Mouse (Mus musculus) urinary bladder, postnatal 14 days (tissue): ENCODE results near the gene P2rx3.

ENCODE experiments used
- DNase-seq: peaks from one replicate; pipeline ENCODE4 v3.0.0; 2021; ENCODE audit warnings: low spot score

P2rx3 gene

DNA sequence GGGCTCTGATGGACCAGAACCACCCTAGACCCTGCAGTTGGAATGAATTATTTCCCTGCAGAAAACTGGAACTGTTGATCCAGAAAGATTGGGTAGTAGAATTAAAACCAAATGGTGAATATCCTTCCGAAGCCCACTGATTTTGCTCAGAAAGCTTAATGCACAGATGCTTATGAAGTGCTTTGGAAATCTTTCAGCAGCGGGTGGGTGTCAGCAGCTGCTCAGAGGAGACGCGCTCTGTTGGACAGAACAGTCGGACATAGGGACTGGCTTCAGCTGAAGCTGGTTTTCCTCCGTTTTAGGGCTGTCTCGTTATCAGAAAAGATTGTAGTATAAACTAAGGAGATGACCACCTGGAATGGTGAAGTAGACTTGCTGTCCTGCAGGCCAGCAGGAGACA is 6.4 kb upstream of the P2rx3 start:
- DNase-seq = no peak

DNA sequence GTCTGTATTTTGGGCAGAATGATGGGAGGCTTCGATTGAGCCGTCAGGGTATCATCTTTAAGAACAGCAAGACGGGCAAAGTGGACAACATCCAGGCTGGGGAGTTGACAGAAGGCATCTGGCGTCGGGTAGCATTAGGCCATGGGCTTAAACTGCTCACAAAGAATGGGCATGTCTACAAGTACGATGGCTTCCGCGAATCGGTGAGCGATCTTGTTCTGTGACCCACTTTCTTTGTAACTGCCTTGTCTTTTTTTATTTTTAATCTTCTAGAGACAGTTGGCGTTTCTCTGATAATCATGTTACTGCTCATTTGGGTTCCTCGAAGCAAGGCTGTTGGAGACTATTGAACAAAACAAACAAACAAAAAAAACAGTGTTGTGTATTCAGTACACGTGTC is 1.1 kb upstream of the P2rx3 start:
- DNase-seq = no peak

DNA sequence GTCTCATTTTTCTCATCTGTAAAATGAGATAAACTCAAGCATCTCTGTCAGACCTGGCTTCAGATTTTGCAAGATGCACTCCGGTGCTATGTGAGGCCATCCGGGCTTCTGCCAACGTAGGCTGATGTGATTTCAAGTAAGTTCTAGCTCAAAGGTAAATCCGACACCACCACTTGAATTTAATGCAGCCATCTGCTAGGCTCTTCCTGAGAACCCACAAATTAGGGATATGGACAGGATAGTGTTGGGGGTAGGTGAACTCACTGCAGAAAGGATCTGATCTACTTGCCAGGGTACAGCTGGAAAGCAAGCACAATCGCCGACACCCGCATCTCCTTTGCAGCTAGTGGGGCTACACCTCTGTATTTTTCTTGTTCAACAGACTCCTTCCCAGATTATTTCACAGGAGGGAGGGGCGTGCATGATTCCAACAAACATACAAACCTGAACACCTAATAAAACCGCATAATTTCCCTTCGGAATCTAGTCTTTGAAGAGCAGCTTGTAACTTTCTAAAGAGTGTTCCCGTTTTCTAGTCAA is 685 bp downstream of the P2rx3 start:
- DNase-seq = no peak

DNA sequence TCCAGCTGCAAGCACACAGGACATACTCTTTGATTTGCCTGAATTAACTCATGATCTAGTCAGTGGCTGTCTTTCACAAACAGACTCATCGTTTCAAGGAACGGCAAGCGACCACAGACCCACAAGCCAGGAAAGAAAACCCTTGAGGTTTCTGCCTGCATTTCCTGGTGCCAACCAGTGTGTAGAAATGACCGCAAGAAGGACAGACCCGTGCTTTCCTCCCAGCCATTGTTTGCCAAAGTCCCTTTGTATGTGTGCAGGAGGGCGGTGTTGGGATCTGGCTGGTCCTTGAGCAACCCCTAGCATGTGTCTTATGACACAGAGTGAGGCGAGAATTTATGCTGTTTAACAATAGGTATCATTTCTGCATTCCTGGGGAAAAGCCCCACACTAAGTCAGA is 3.1 kb downstream of the P2rx3 start:
- DNase-seq = no peak

DNA sequence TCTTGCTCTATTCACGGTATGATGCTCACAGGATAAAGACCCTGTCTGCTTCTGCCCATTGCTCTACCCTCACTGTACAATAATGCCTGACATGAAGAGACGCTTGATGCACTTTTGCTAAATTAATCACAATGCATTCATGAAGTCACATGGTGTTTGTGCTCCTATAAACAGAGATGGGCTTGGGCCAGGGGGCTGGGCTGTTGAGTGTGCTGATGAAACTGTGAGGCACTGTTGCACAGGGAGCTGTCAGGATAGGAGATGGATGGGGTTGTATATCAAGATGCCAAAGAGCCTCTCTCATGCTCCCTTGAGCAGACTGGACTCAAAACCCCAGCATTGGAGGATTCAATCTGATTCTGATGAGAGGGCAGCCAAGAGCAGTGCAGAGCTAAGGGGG is 4.1 kb downstream of the P2rx3 start:
- DNase-seq = no peak

DNA sequence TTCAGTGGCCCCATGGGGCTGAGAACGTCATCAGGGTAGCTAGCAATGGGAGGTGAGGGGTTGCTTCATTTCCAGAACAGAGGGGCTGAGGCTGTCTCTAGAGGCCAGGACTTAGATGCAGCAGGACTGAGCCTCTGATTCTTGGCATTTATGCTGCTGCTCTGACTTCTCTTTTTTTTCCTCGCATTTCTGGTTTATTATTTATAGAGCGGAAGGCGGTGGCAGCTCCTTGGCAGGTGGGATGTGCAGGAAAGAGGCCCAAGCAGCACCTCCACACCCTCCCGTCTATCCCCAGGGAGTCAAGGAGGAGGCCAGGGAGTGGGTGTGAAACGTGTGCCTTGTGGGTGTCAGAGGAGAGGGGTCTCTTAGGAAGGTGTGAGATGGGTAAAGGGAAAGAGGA is 6.3 kb downstream of the P2rx3 start:
- DNase-seq = no peak

DNA sequence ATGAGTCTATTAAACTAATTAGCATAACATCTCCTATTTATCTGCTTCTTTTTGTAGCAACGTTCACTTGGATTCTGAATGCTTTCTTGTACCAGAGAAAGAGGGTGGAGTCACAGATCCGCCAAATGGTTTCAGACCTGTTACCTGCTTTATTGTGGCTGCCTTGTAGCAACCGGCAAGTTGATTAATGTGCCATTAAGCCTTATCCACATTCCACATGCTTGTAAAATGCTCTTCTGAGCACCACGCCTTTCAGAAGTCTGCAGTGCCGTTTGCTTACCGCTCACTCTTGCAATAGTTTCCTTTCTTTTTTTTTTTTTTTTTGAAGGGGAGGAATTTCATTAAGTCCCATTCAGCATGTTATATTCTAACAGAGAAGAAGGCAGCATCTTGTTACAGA is 7.4 kb downstream of the P2rx3 start:
- DNase-seq = no peak

DNA sequence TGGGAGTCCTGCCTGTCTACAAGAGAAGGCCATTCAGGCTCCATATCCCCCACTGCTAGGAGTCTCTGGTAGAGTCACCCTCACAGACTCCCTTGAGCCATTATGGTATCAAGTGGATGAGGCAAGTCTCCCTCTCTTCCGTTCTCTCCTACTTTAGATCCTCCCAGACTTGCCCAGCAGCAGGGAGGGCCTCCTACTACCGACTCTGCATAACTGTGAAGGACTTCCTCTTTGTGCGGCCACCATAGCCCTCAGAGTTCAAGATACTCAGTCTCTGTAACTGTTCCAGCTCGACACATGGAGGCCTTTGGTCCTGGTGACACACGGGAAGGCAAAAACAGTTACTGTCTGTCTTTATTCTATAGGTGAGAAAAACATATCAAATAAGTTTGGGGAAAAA is 10.0 kb downstream of the P2rx3 start:
- DNase-seq = no peak

DNA sequence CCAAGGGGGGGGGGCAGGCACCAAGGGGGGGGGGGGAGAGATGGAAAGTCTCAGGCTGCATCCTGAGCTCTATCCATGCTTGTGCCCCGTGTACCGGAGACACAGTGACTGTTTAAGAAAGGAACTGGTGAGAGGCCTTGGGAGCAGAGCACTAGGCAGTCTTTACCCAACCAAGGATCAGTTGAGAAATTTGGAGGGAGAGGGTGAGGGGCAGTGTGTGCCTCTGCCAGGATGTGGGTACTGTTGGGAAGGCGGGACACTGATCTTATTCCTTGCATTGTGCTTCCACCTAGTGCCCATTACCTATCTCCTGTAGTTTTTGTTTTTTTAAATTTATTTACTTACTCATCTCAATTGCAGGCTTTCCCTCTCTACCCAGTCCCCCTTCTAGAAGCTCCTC is 11.1 kb downstream of the P2rx3 start:
- DNase-seq = no peak

DNA sequence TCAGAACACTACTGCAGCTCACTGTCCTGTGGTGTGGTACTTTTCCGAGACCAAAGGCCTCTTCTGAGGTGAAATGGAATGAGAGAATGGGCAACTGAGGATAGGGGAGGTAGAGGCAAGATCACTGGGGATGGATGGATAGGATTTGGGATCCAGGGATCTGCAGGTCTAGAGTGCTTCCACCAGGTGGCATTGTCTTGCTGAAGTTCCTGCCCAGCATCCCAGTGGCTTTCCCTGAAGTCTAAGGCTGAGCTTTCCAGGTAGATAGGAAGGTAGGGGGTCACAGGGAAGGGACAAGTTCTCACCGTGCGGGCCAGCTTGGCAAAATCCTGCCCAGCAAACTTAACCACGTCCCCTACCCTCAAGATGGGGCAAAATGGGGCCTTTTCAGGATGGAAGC is 15.2 kb downstream of the P2rx3 start:
- DNase-seq = peak; percentile 20

DNA sequence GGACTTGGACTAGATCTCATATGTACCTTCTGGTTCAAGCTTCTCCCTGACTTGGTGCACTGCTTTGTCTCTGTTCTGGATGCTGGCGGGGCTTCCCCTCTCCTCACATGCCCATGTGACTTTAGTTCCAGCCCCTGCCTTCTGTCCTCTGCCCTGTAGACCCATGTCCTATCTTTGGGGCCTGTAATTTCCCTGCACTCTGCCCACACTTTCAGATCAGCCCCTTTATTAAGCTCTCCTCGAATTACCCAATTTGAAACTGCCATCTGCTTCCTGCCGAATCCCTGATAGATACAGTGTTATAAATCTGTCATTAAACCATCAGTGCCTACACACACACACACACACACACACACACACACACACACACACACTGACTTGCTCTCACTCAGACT is 22.7 kb downstream of the P2rx3 start:
- DNase-seq = no peak

DNA sequence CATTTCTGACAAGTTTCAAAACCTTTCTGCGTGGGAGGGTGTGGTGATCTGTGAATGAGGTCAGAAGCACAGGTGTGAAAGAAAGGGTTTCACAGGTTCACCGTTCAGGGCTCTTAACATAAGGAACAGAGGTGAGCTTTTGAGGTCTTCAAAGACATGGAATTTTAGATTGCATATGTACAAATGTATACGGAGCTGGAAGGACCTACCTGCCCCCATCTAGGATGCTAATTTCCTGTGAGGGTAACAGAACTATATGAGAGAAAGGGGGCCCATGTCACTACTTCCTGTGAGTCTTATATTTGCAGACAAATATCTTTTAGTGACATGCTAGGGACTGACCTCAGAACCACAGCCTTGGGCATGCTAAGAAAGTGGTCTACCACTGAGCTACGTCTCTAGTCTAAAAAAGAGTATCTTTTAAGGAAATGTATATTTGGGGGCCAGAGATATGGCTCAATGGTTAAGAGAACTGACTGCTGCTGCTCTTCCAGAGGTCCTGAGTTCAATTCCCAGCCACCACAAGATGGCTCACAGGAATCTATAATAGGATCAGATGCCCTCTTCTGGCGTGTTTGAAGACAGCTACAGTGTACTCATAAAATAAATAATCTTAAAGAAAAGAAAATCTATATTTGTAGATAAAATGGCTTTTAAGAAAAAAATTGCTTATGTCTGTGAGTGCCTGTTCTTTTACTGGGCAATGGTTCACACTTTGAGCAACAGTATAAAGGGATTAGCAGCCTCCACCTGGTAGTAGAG is 23.3 kb downstream of the P2rx3 start:
- DNase-seq = no peak

DNA sequence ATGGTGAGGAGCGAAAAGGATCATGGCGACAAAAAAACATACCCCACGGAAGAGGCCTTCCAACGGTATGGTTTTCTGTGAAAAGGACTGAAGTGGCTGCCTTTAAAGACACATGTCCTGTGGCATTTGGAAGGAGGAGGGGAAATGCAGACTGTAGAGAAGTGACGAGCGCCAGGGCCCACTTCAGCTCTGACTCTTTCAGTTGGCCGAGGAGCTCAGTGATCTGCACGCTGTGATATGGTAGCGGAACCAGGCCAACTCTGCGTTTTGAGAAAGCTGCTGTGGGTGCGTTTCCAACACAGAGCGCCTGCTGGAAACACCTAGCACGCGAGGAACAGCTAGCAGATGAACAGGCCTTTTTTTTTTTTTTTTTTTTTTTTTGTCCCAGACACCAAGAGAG is 24.6 kb downstream of the P2rx3 start:
- no peak for DNase-seq

DNA sequence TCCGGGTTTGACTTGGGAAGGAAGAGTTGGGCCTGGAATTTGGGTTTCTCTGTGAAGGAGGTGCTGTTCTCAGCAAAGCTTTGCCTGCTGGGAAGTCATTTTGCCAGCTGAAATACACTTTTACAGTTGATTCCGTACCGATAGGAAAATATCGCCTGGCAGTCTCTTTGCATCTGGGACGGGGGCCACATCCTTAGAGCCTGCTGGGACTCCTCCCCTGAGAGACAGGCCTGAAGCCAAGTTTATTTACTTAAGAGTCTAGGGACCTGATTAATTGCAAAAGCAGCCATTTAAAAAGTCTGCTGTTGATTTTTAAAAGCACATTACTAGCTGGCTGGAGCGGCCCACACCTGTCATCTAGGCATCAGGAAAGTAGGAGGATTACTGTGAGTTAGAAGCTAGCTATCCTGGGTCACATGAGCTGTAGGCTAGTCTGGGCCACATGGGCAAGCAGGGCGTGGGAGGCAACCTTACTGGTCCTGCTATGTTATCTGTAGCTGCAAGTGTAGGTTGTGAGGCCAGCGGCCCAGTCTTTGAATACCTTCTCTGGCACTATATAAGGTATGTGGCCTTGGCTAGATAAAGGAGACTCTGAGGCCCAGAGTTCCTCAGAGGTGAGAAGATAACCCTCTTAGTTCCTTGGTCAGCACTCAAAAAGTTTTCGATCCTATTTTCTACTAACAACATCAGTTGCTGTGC is 25.2 kb downstream of the P2rx3 start:
- DNase-seq = peak; percentile 17

DNA sequence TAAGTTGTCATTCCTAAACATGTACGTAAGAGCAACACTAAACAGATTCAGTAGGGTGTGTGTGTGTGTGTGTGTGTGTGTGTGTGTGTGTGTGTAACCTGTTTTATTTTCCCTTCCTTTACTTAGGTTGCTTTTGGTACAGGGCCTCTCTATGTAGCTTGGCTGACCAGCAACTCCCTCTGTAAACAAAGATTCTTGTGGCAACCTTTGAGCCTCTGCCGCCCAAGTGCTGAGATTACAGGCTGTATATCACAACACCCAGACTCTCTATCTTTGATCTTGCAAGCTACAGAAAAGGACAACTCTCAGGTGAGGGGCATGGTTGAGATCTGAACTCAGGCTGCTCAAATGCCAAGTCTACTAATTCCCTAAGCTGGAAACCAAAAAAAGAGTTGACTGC is 28.1 kb downstream of the P2rx3 start:
- no peak for DNase-seq

DNA sequence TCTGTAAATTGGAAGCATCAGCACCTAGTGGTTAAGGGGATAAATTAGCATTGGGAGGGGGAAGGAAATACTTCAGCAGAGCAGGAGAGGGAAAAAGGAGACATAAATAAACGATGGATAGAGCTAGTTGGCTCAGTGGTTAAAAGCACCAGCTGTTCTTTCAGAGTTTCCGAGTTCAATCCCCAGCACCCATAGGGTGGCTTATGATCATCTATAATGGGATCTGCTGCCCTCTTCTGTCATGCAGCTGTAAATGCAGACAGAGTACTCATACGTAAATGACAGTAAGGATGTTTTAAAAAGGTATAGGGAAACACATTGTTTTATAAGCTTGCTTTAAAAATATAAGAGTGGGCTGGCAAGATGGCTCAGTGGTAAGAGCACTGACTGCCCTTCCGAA is 29.5 kb downstream of the P2rx3 start:
- no peak for DNase-seq

DNA sequence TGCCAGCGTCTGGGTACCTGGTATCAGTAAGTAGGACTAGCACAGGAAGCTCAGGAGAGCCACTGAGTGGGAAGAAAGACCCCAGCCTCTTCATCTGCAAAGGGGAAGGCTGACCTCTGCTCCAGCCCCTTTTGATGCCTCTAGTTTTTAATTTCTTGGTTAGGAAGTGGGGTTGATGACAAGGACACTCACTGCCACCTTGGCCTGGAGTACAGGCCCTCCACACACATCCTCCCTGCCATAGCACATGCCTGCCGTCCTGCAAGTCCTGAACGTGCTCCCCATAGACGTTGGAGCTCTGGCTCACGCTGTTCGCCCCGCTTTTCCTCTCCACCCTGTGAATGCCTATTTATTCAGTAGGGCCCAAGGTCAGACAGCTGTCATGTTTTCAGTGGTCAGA is 30.7 kb downstream of the P2rx3 start:
- no peak for DNase-seq

DNA sequence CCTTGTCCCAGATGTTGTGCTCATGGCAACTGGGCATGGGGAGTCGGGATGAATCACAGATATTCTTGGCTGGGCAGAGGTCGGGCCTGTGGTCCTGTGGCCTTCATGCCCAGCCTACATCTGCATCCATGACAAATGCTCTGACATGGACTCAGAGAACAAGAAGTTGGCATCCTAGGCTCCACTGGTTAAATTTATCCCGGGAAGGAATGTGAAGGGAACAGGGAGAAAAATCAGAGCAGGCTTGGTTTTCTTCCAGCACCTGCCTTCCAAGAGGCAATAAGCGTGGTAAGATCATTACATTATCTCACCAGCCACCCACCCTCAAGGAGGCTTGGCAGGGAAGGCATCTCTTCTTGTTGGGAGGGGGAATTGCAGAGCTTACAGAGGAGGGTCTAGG is 32.9 kb downstream of the P2rx3 start:
- no peak for DNase-seq

DNA sequence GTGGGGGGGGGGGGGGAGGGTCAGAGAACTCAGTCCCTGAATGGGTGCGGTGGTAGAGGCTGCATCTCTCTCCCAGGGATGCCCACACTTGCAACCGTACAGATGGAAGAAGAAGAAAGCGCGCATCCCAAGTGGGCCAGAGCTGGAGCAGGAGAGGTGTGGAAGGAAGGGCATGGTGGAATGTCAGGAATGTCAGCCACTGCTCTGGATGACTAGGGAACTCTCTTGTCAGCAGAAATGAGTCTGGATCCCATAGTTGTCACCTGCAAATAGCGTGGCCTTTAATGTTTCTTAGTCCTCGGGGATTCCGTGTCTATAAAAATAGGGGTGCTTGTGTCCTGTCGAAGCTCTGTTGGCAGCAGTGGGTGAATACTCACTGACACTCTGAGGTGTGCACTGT is 34.7 kb downstream of the P2rx3 start:
- DNase-seq = no peak

DNA sequence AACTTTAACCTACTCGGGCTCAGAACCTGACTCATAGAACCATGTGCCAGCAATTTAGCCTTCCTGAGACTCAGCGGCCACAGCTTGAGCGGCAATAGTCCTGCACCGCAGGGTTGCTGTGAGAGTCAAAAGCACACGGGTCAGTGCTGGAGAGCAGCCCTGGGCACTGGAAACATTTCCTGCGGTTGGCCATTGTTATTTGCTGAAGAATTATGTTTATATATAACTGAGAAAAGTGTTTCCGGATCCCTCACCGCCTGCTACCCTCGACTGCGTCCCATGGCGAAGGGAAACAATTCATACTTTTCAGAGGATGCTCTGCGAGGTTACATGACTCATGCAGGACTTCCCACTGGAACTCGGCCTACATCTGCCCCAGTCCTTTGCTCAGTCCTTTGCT is 35.8 kb downstream of the P2rx3 start:
- no peak for DNase-seq

DNA sequence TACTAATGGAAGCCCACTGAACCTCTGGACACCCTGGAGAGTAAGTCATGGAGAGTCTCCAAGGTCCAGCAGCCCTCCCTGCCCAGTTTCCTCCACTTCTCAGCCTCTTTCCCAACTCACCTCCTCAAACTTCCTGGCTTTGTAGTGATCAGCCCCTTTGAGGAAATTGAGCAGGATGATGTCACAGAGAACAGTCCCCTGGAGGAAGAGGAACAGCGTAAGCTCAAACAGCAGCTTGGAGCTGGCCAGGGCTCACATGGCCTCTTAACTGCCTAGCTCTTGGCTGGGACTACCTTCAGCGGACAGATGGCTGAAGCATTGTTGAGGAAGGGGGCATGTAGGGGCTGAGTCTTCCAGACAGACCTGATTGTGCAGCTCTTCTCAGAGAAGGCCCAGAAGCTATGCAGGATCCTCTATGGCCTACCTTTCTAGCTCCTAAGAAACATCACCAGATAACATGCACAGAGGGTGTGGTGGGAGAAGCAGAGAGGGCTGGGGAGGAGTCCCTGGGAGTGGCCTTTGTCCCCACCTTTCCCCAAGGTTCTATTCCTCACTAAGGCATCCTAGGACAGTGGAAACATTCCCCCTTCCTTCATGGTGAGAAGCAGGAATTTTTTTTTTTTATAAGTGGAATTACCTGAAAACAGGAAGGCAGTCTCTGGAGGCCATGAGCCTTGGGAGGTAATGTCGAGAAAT is 37.6 kb downstream of the P2rx3 start:
- no peak for DNase-seq

DNA sequence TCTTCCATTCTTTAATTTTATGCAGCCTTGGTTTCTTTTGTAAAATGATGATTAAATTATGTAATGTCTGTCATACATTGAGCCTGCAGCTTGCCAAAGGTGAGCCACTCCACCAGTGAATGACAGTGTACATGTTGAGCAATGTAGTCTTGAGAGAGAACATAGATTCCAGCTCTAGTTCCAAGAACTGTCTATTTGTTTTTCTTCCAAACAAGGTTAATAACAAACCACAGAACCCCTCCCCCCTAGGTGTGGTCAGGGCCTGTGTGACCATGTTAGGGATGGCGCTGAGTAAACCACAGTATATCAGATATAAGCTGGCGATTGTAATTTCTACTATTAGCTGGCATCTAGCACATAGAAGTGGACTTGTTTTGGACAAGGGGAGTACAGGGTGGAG is 40.9 kb downstream of the P2rx3 start:
- no peak for DNase-seq

DNA sequence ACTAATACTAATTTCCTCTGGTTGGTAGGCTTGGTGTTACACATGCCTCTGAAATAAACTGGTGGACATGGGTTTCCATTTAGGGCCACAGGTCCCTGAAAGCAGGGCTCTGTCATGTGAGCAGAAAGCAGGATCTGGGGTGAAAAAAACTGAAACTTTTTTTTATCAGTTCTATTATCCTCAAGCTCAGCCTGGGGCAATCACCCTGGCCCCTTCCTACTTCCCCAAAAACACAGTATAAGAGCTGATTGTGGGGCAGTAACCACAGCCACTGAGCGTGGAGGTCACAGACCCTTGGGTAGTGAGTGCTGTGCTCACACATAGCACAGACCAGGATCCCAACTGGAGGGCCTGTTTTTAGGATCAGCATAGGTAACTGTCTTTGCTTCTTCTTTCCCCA is 49.3 kb downstream of the P2rx3 start, which contains the start of gene Prg3:
Gene Prg3 (plus strand): TSS at position 286 of the 400 bp plus-strand sequence.
- no peak for DNase-seq
